Mouse (Mus musculus) cerebellum, adult 2 months (tissue): ENCODE results near the gene Rnf213. TPM values are rescaled to one million over a fixed set of nuclear protein-coding genes. Genes with fewer than 3 reads are reported as not detected.

Experiments used
- DNase-seq, 2 experiments: peaks; one replicate each; pipeline ENCODE4 v3.0.0; 2021
- H3K27ac ChIP-seq: fragments of 200-500 bp; 2 replicates; pipeline ENCODE4 v1.5.1; 2012; ENCODE audit warnings: low read length, control low read depth, inconsistent platforms; ENCODE audit not compliant: insufficient read depth
- H3K27me3 ChIP-seq: fragments of 200-500 bp; 2 replicates; pipeline ENCODE4 v1.6.1; 2012; ENCODE audit warnings: inconsistent platforms, mild to moderate bottlenecking, low read length, moderate library complexity; ENCODE audit not compliant: control insufficient read depth, insufficient read depth
- H3K4me1 ChIP-seq: fragments of 200-500 bp; 2 replicates; pipeline ENCODE4 v1.6.1; 2011; ENCODE audit warnings: low read length; ENCODE audit not compliant: control insufficient read depth, insufficient read depth
- H3K4me3 ChIP-seq: fragments of 200-500 bp; replicated peaks from 2 replicates; pipeline ENCODE3; 2011; ENCODE audit warnings: mild to moderate bottlenecking, low read depth, low read length, control low read depth; ENCODE audit not compliant: insufficient read depth
- CTCF ChIP-seq: fragments of 200-500 bp; IDR thresholded peaks from 2 replicates; pipeline ENCODE4 v1.5.1; 2011; ENCODE audit warnings: low read depth, mild to moderate bottlenecking, control low read depth, low read length, moderate library complexity, borderline replicate concordance; ENCODE audit not compliant: insufficient read depth
- POLR2A ChIP-seq: fragments of 200-500 bp; IDR thresholded peaks from 2 replicates; pipeline ENCODE4 v1.6.1; 2011; ENCODE audit warnings: low read length, control low read depth, borderline replicate concordance; ENCODE audit not compliant: insufficient read depth
- WGBS: fragments of 180-500 bp; shearing (Covaris S2); methylation state at CpG from one replicate; pipeline ENCODE4 v1.1.7; 2018; 5-methylcytosine and 5-hydroxymethylcytosine counted together
- polyA plus RNA-seq: library from polyadenylated mRNA; depleted of rRNA; stranded (reverse); fragments of >200 nt; gene quantifications from 2 replicates; pipeline ENCODE4 v1.2.3, GENCODE M21; 2012

Gene Rnf213
- polyA plus RNA-seq, 1 experiment: 7.5 TPM

- WGBS: 79% methylated on average over 2 of the region's 2 CpGs
- Histone ChIP-seq H3K4me1 (peaks cover 42% of the 10 kb centered on the region), H3K27me3 (no peaks in the 10 kb centered on the region), H3K27ac (no peak overlapping the region), H3K4me3 (no peak overlapping the region)
- DNase-seq: no peak
- TF ChIP-seq CTCF: no peak
These were observed 107.1 kb downstream of the Rnf213 start for GRCm38 (mm10) chr11:119500011-119500410.

- no peaks in the 10 kb centered on the region for H3K27me3 ChIP-seq
- DNase-seq: peak; percentile 84 to 91
- no peak overlapping the region for H3K27ac ChIP-seq
- H3K4me1 ChIP-seq: peaks cover 25% of the 10 kb centered on the region
- no peak overlapping the region for H3K4me3 ChIP-seq
- no peak for TF ChIP-seq POLR2A
- TF ChIP-seq CTCF: peak; percentile 99
These were observed 110.8 kb downstream of the Rnf213 start for GRCm38 (mm10) chr11:119503675-119504074.

GRCm38 (mm10) chr11:119506386-119506785, 113.5 kb downstream of the Rnf213 start:
- no peak for DNase-seq
- WGBS: 94% methylated on average over 4 of the region's 4 CpGs
- Histone ChIP-seq H3K27ac (no peak overlapping the region), H3K27me3 (no peaks in the 10 kb centered on the region), H3K4me1 (peaks cover 10% of the 10 kb centered on the region), H3K4me3 (no peak overlapping the region)
- no peak for TF ChIP-seq CTCF
- TF ChIP-seq POLR2A: no peak

DNA sequence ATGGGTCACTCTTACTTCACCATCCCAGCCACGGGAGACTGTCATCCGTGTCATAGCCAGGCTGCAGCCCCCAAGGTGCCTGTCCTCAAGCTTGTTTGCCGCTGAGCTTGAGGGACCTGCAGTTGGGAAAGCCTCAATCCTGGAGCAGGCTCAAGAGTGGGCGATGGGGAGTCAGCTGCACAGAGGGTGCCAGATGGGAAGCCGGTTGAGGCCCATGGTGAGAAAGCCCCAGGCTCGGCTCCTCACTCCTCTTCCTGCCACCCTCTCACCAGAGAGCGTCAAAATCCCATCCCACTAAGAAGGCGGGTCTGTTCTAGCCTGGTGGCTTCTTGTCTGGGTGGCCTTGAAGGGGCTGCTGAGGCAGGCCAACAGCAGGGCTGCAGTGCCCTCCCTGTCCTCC, 114.9 kb downstream of the Rnf213 start:
- no peak for TF ChIP-seq POLR2A
- no peak for TF ChIP-seq CTCF
- DNase-seq: no peak
- Histone ChIP-seq H3K27ac (no peak overlapping the region), H3K4me1 (peaks cover 10% of the 10 kb centered on the region), H3K27me3 (no peaks in the 10 kb centered on the region), H3K4me3 (no peak overlapping the region)
- 61% methylated on average over 8 of the region's 8 CpGs for WGBS

DNA sequence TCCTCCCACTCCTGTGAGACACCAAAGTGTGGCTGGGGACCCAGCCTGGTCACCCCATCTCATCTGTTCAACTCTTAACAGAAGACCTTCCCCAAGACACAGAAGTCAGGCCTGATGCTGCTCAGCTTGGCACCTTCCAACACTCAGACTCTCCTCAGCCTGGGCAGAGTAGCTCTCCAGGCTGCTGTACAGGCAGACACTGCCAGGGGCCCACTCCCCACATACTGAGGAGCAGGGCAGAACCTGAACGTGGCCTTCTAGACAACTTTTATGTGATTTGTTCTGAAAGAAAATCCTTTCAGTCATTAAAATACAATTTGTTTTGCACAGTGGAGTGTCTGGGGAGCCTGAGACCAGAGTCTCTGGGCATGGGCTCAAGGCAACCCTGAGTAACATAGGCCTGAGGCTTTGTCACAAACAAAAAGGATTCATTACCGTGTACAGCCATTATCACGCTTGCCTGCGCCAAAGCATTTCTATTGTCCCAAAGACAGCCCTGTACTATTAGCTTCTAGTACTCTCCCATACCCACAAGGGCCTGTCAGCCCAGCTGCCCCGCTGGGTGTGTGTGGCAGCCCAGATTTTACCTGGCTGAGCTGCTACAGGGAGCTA, 116.4 kb downstream of the Rnf213 start:
- H3K27ac ChIP-seq: no peak overlapping the region
- H3K27me3 ChIP-seq: no peaks in the 10 kb centered on the region
- no peak for DNase-seq
- 61% methylated on average over 5 of the region's 5 CpGs for WGBS
- H3K4me1 ChIP-seq: peaks cover 17% of the 10 kb centered on the region
- H3K4me3 ChIP-seq: no peak overlapping the region
- TF ChIP-seq CTCF (no peak), POLR2A (no peak)

DNA sequence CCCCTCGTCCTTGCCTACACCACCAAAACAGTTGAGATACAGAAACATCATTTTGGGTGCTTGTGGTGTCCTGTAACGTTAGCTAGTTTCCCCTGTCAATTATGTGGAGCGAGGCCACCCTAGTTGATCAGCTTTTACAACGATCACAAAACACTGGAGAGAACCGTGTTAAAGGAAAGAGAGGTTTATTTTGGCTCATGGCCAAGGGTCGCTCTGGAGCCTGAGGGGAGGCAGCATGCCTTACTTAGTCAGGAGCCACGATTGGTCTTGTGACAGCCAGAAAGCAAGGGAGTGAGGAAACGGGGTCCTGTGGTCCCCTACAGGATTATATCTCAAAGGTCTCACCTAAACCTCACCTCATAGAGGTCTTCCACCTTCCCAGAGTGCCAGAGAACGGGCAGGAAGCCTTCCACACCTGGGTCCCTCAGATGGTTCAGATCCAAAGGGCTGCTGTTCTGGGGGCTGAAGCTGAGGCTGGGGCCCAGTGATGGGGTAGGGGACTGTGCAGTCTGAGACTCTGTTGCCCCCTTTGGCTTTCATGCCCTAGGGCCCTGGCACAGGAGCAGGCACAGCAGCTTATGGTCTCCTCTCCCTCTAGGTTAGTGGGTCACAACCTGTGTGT, 120.2 kb downstream of the Rnf213 start:
- TF ChIP-seq CTCF: no peak
- no peak for TF ChIP-seq POLR2A
- Histone ChIP-seq H3K4me1 (peaks cover 51% of the 10 kb centered on the region), H3K27me3 (no peaks in the 10 kb centered on the region), H3K27ac (no peak overlapping the region), H3K4me3 (no peak overlapping the region)
- 57% methylated on average over 9 of the region's 9 CpGs for WGBS
- DNase-seq: no peak

- 9% methylated on average over 16 of the region's 16 CpGs for WGBS
- Histone ChIP-seq H3K27ac (peak overlapping the region; percentile 81), H3K4me3 (peak overlapping the region; percentile 15), H3K4me1 (peaks cover 59% of the 10 kb centered on the region), H3K27me3 (no peaks in the 10 kb centered on the region)
- peak; percentile 87 to 93 for DNase-seq
- TF ChIP-seq CTCF (no peak), POLR2A (no peak; the same call in 1 of the 2 replicates)
These were observed 121.4 kb downstream of the Rnf213 start for GRCm38 (mm10) chr11:119514108-119514860.
